ENCODE assay signal across 8 mouse cellular contexts in the genomic region with DNA sequence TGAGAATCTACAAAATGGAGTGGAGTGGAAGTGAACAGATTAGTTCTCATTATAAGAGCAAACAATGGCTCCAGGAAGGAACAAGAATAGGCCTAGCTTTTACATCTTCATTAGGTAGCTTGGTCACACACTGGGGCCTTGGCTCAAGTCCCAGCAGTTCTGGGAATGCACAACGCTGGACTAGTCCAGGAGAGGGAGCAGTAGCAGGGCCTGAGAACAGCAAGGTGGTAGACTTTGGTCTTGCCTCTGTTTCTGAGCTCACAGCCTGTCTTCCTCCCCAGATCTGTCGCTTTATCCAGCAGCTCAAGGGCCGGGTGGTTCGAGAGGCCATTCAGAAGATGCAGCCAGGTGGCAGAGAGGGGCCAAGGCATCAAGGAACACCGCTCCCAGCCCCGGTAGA. TPM values are rescaled to one million over a fixed set of nuclear protein-coding genes. Genes with fewer than 3 reads are reported as not detected.
DNase-seq lines count a peak whose midpoint lies in the region; ATAC-seq and TF ChIP-seq lines count a peak whose summit lies in the region.

No protein-coding gene starts in this region.

- H3K79me2 ChIP-seq in liver, adult 2 months (ENCODE audit: control insufficient read depth, insufficient read depth, low read length), result no peaks in the 10 kb centered on the region

- peaks cover 9% of the 10 kb centered on the region for H3K4me1 ChIP-seq in liver, adult 2 months (ENCODE audit: control insufficient read depth, insufficient read depth, low read length)
- peaks cover 16% of the 10 kb centered on the region for H3K4me1 ChIP-seq in cerebellum, adult 2 months (ENCODE audit: control insufficient read depth, insufficient read depth, low read length)
- peaks cover 16 to 31% of the 10 kb centered on the region in 2 experiments for H3K4me1 ChIP-seq in heart, embryonic 14.5 days (ENCODE audit: control insufficient read depth in 2 of 2, insufficient read depth in 2 of 2, low read length in 2 of 2)
- H3K4me1 ChIP-seq in lung, embryonic 16.5 days (replicated peaks; ENCODE audit: control insufficient read depth, insufficient read depth, low read length), result peaks cover 22% of the 10 kb centered on the region
- H3K4me1 ChIP-seq in stomach, postnatal 0 days (replicated peaks; ENCODE audit: control insufficient read depth, insufficient read depth), result peaks cover 3% of the 10 kb centered on the region; the same call in 1 of the 2 replicates

- no peak for TF ChIP-seq EP300 in stomach, postnatal 0 days (optimal IDR thresholded peaks at IDR 0.05)

- H3K27ac ChIP-seq in liver, adult 2 months (replicated peaks; ENCODE audit: insufficient read depth, low read depth, low read length), result 0 out of 2 replicates have a peak overlapping the region, but pooled peaks have one; percentile 3
- H3K27ac ChIP-seq in cerebellum, adult 2 months (ENCODE audit: insufficient read depth, low read length), result no peak overlapping the region
- peak overlapping the region in 1 of 2 experiments; percentile 88; a peak in 1 of 4 replicates for H3K27ac ChIP-seq in heart, embryonic 14.5 days (replicated peaks in 1 of 2; ENCODE audit: control insufficient read depth in 1 of 2, insufficient read depth in 1 of 2, low read depth in 2 of 2, low read length in 2 of 2)
- no peak overlapping the region for H3K27ac ChIP-seq in lung, embryonic 16.5 days (ENCODE audit: low read length)
- H3K27ac ChIP-seq in stomach, postnatal 0 days (replicated peaks), result peak overlapping the region; percentile 88

- peak overlapping the region; percentile 29; the same call in 1 of the 2 replicates for H3K9ac ChIP-seq in liver, adult 2 months (ENCODE audit: low read depth, low read length)
- H3K9ac ChIP-seq in heart, embryonic 14.5 days (ENCODE audit: low read length), result peak overlapping the region; percentile 90
- H3K9ac ChIP-seq in lung, embryonic 16.5 days (ENCODE audit: low read length), result peak overlapping the region; percentile 97
- no peak overlapping the region for H3K9ac ChIP-seq in stomach, postnatal 0 days (ENCODE audit: low read length)

- DNase-seq in liver, adult 2 months (ENCODE audit: extremely low read depth, low read depth, low spot score), result peak; percentile 76
- no peak for DNase-seq in liver
- DNase-seq in cerebellum, adult 2 months, result peak; percentile 76 to 82
- DNase-seq in kidney, postnatal 10 days, result peak; percentile 81
- peak; percentile 81 for DNase-seq in stomach, postnatal 0 days (ENCODE audit: low spot score)
- no peak for DNase-seq in natural killer cell, adult 2 months (ENCODE audit: low spot score in 2 of 2)

- H3K4me2 ChIP-seq in heart, embryonic 14.5 days (ENCODE audit: low read length), result peak overlapping the region; percentile 79
- H3K4me2 ChIP-seq in lung, embryonic 16.5 days (ENCODE audit: low read depth, low read length), result peak overlapping the region; percentile 75
- peak overlapping the region; percentile 79 for H3K4me2 ChIP-seq in stomach, postnatal 0 days (replicated peaks; ENCODE audit: low read depth)

- no peak overlapping the region; the same call in 1 of the 2 replicates for H3K4me3 ChIP-seq in liver, adult 2 months (ENCODE audit: insufficient read depth, low read depth, low read length)
- no peak overlapping the region for H3K4me3 ChIP-seq in cerebellum, adult 2 months (replicated peaks; ENCODE audit: insufficient read depth, low read depth, low read length)
- peak overlapping the region in 1 of 2 experiments; percentile 93; a peak in 2 of 4 replicates for H3K4me3 ChIP-seq in heart, embryonic 14.5 days (ENCODE audit: control insufficient read depth in 1 of 2, insufficient read depth in 1 of 2, low read depth in 1 of 2, low read length in 2 of 2)
- H3K4me3 ChIP-seq in lung, embryonic 16.5 days (ENCODE audit: low read length), result peak overlapping the region; percentile 96
- H3K4me3 ChIP-seq in stomach, postnatal 0 days (ENCODE audit: low read depth, low read length), result peak overlapping the region; percentile 82

- WGBS in liver, adult 2 months, result 50% methylated on average over 6 of the region's 6 CpGs
- 21% methylated on average over 6 of the region's 6 CpGs for WGBS in cerebellum, adult 2 months
- WGBS in heart, embryonic 14.5 days, result 71% methylated on average over 6 of the region's 6 CpGs
- 59% methylated on average over 6 of the region's 6 CpGs for WGBS in lung, embryonic 16.5 days
- WGBS in stomach, postnatal 0 days, result 52% methylated on average over 6 of the region's 6 CpGs

- TF ChIP-seq POLR2A in liver, adult 2 months (IDR thresholded peaks at IDR 0.05; ENCODE audit: extremely low read depth, insufficient read depth, low read length), result no peak
- no peak for TF ChIP-seq POLR2A in cerebellum, adult 2 months (IDR thresholded peaks at IDR 0.05; ENCODE audit: borderline replicate concordance, insufficient read depth, low read length)

- no peaks in the 10 kb centered on the region; the same call in 1 of the 2 replicates for H3K36me3 ChIP-seq in liver, adult 2 months (ENCODE audit: control insufficient read depth, insufficient read depth, low read length)
- H3K36me3 ChIP-seq in heart, embryonic 14.5 days (ENCODE audit: control insufficient read depth, insufficient read depth, low read length), result peaks cover 31% of the 10 kb centered on the region
- peaks cover 5% of the 10 kb centered on the region; the same call in 1 of the 2 replicates for H3K36me3 ChIP-seq in lung, embryonic 16.5 days (ENCODE audit: control insufficient read depth, insufficient read depth, low read length)
- H3K36me3 ChIP-seq in stomach, postnatal 0 days (ENCODE audit: control insufficient read depth, insufficient read depth, low read length), result peaks cover 6% of the 10 kb centered on the region; the same call in 1 of the 2 replicates

- H3K27me3 ChIP-seq in liver, adult 2 months (ENCODE audit: control insufficient read depth, insufficient read depth, low read length), result no peaks in the 10 kb centered on the region
- H3K27me3 ChIP-seq in cerebellum, adult 2 months (ENCODE audit: control insufficient read depth, insufficient read depth, low read length), result no peaks in the 10 kb centered on the region
- H3K27me3 ChIP-seq in heart, embryonic 14.5 days (ENCODE audit: control insufficient read depth, insufficient read depth, low read length), result no peaks in the 10 kb centered on the region
- H3K27me3 ChIP-seq in lung, embryonic 16.5 days (ENCODE audit: control insufficient read depth, insufficient read depth, low read depth, low read length), result no peaks in the 10 kb centered on the region
- H3K27me3 ChIP-seq in stomach, postnatal 0 days (ENCODE audit: control insufficient read depth, insufficient read depth, low read length), result no peaks in the 10 kb centered on the region

- H3K9me3 ChIP-seq in heart, embryonic 14.5 days (ENCODE audit: control insufficient read depth, low read length), result no peaks in the 10 kb centered on the region
- H3K9me3 ChIP-seq in lung, embryonic 16.5 days (ENCODE audit: control insufficient read depth, low read length), result no peaks in the 10 kb centered on the region
- no peaks in the 10 kb centered on the region for H3K9me3 ChIP-seq in stomach, postnatal 0 days (ENCODE audit: control insufficient read depth, low read length)

- no peak for ATAC-seq in heart, embryonic 14.5 days (ENCODE audit: insufficient number of reproducible peaks, insufficient read depth, low FRiP score, low read depth)
- ATAC-seq in lung, embryonic 16.5 days (ENCODE audit: low read depth), result no peak
- ATAC-seq in stomach, postnatal 0 days (ENCODE audit: low FRiP score, low TSS enrichment), result 0 out of 2 replicates have a peak, but pooled peaks have one; percentile 17

- peak; percentile 65 for TF ChIP-seq CTCF in liver, adult 2 months (IDR thresholded peaks at IDR 0.05; ENCODE audit: low read depth, low read length)
- peak; percentile 62 for TF ChIP-seq CTCF in cerebellum, adult 2 months (IDR thresholded peaks at IDR 0.05; ENCODE audit: borderline replicate concordance, insufficient read depth, low read depth, low read length)
- peak; percentile 77 for TF ChIP-seq CTCF in stomach, postnatal 0 days (IDR thresholded peaks at IDR 0.05; ENCODE audit: low read depth)

RNA-seq across cellular contexts. Expression of a gene that starts 1.1 kb away (rescaled TPM):
- total RNA-seq in liver, adult 2 months (2014; rRNA removed), result 6.7 and 8.7 TPM in 2 replicates
- 18.8 and 22.2 TPM in 2 replicates for polyA plus RNA-seq in liver, adult 2 months (2012; rRNA removed)
- 43.8 and 47.0 TPM in 2 replicates for polyA plus RNA-seq in cerebellum, adult 2 months (2012; rRNA removed)
- polyA plus RNA-seq in heart, embryonic 14.5 days (2014; fragmentation: Nextera tagmentation; extraction: Ambion mirVana), result 39.8 and 46.2 TPM in 2 replicates
- polyA plus RNA-seq in lung, embryonic 16.5 days (2015; fragmentation: Nextera tagmentation; extraction: Ambion mirVana), result 48.7 and 52.0 TPM in 2 replicates
- polyA plus RNA-seq in stomach, postnatal 0 days (2015; fragmentation: Nextera tagmentation; extraction: Ambion mirVana), result 33.8 and 35.6 TPM in 2 replicates

RNA-seq across cellular contexts. Expression of a gene that starts 5.1 kb away (rescaled TPM):
- total RNA-seq in liver, adult 2 months (2014; rRNA removed), result 0.28 TPM in 1 of 2 replicates, not detected in the other
- 0.98 and 2.0 TPM in 2 replicates for polyA plus RNA-seq in liver, adult 2 months (2012; rRNA removed)
- polyA plus RNA-seq in cerebellum, adult 2 months (2012; rRNA removed), result 21.8 and 24.1 TPM in 2 replicates
- polyA plus RNA-seq in heart, embryonic 14.5 days (2014; fragmentation: Nextera tagmentation; extraction: Ambion mirVana), result 20.9 and 29.4 TPM in 2 replicates
- 54.4 and 58.0 TPM in 2 replicates for polyA plus RNA-seq in lung, embryonic 16.5 days (2015; fragmentation: Nextera tagmentation; extraction: Ambion mirVana)
- 43.9 and 53.1 TPM in 2 replicates for polyA plus RNA-seq in stomach, postnatal 0 days (2015; fragmentation: Nextera tagmentation; extraction: Ambion mirVana)

RNA-seq across cellular contexts. Expression of a gene that starts 6.0 kb away (rescaled TPM):
- total RNA-seq in liver, adult 2 months (2014; rRNA removed), result 3.2 and 4.2 TPM in 2 replicates
- polyA plus RNA-seq in liver, adult 2 months (2012; rRNA removed), result 18.2 and 35.1 TPM in 2 replicates
- 32.6 and 39.8 TPM in 2 replicates for polyA plus RNA-seq in cerebellum, adult 2 months (2012; rRNA removed)
- polyA plus RNA-seq in heart, embryonic 14.5 days (2014; fragmentation: Nextera tagmentation; extraction: Ambion mirVana), result 2.5 and 2.6 TPM in 2 replicates
- polyA plus RNA-seq in lung, embryonic 16.5 days (2015; fragmentation: Nextera tagmentation; extraction: Ambion mirVana), result 3.4 and 4.2 TPM in 2 replicates
- polyA plus RNA-seq in stomach, postnatal 0 days (2015; fragmentation: Nextera tagmentation; extraction: Ambion mirVana), result 1.1 and 1.7 TPM in 2 replicates

RNA-seq across cellular contexts. Expression of a gene that starts 15.3 kb away (rescaled TPM):
- 0.07 TPM in 1 of 2 replicates, not detected in the other for total RNA-seq in liver, adult 2 months (2014; rRNA removed)
- 0.17 and 2.3 TPM in 2 replicates for polyA plus RNA-seq in liver, adult 2 months (2012; rRNA removed)
- 8.6 and 9.4 TPM in 2 replicates for polyA plus RNA-seq in cerebellum, adult 2 months (2012; rRNA removed)
- 0.22 and 0.53 TPM in 2 replicates for polyA plus RNA-seq in heart, embryonic 14.5 days (2014; fragmentation: Nextera tagmentation; extraction: Ambion mirVana)
- polyA plus RNA-seq in lung, embryonic 16.5 days (2015; fragmentation: Nextera tagmentation; extraction: Ambion mirVana), result 1.1 and 1.6 TPM in 2 replicates
- polyA plus RNA-seq in stomach, postnatal 0 days (2015; fragmentation: Nextera tagmentation; extraction: Ambion mirVana), result 0.42 and 0.56 TPM in 2 replicates

RNA-seq across cellular contexts. Expression of a gene that starts 15.5 kb away (rescaled TPM):
- 9.5 and 12.4 TPM in 2 replicates for total RNA-seq in liver, adult 2 months (2014; rRNA removed)
- 23.3 and 26.1 TPM in 2 replicates for polyA plus RNA-seq in liver, adult 2 months (2012; rRNA removed)
- polyA plus RNA-seq in cerebellum, adult 2 months (2012; rRNA removed), result 85.2 and 86.7 TPM in 2 replicates
- polyA plus RNA-seq in heart, embryonic 14.5 days (2014; fragmentation: Nextera tagmentation; extraction: Ambion mirVana), result 14.9 and 16.9 TPM in 2 replicates
- polyA plus RNA-seq in lung, embryonic 16.5 days (2015; fragmentation: Nextera tagmentation; extraction: Ambion mirVana), result 26.8 and 29.1 TPM in 2 replicates
- 15.7 and 19.8 TPM in 2 replicates for polyA plus RNA-seq in stomach, postnatal 0 days (2015; fragmentation: Nextera tagmentation; extraction: Ambion mirVana)

Comparison
In these comparisons a context has a peak if more than half of its experiments do, and no peak if none do; other contexts are left out.
1. DNase-seq: peak in liver, adult 2 months (single experiment), cerebellum, adult 2 months (2 of 2), kidney, postnatal 10 days (single experiment) and stomach, postnatal 0 days (single experiment); none in liver (single experiment) and natural killer cell, adult 2 months (0 of 2).
2. H3K27ac ChIP-seq: peak in liver, adult 2 months (single experiment) and stomach, postnatal 0 days (single experiment); none in cerebellum, adult 2 months (single experiment) and lung, embryonic 16.5 days (single experiment).
3. H3K4me3 ChIP-seq: peak in lung, embryonic 16.5 days (single experiment) and stomach, postnatal 0 days (single experiment); none in liver, adult 2 months (single experiment) and cerebellum, adult 2 months (single experiment).
4. Peak in every context shown above with its lines, with median percentiles within 50 percentile points of each other: CTCF ChIP-seq and H3K4me2 ChIP-seq.